Mouse (Mus musculus): ENCODE results near the gene Myo1b. TPM values are rescaled to one million over a fixed set of nuclear protein-coding genes. Genes with fewer than 3 reads are reported as not detected.

The Myo1b gene
- total RNA-seq, 2 experiments from 2014 or later: 10.1 to 10.4 TPM

DNA sequence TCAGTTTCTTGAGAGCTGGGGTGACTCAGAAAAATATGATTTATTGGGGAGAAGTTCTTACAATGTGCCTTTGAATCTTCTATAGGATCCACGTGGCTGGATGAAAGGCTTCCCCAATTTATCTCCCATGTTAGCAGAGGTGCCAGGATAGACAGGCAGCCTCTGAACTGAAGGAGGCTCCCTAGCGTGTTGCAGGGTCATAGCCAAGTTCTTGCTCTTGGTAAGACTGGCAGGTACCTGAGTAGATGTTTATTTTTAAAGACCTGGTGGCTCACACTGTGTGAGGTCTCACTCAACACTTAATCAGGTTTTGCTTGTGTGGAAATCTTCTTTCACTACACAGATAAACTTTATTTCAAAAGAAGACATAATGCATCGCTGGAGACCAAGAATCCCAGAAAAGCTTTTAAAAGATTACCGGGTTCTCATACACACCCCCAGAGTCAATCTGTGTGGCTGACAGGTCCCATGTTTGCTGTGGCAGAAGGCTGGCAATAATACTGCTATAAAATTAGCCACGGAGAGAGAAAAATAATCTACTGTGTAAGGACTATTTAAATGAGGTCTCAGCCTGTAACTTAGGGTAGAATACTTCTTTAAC lies 176.5 kb downstream of the Myo1b start:
- DNase-seq (ENCODE audit: low spot score in 2 of 2): peak in 1 of 2 experiments; percentile 49

DNA sequence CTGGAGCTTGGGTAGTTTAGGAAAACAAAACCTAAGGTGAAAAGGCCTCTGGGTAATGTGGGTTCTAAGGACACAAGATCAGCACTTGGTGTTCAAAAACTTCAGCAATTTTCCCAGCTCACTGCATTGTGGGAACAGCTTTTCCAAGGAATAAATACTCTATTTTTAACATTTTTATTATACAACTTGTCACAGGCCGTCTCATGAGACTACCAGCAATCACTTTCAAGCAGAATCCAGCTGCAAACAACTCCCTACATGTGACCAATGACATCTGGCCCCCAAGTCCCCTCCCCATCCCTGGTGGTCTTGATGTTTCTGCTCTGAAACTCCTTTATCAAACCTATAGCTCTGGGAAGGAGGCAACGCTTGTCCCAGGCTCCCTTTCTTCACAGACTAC lies 179.0 kb downstream of the Myo1b start:
- DNase-seq (ENCODE audit: low spot score in 2 of 2): no peak

DNA sequence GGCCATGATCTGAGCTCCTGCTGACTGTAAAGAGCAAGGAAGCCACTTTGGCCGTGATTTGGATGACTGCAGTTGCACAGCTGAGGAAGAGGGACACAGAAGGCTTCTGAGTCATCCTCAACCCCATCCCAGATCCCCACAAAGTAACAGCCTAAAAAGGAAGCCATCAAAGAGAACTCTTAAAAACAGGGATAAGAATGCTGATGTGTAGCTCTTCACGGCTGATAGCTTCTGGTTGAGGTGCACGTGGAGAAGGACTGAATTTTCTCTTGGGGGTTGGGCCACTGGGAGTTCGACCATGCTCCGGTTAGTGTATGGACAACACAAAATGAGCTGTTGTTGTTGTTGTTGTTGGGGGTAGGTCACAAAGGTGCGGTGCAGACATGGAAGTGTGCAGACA lies 181.2 kb downstream of the Myo1b start:
- no peak for DNase-seq (ENCODE audit: low spot score in 2 of 2)

DNA sequence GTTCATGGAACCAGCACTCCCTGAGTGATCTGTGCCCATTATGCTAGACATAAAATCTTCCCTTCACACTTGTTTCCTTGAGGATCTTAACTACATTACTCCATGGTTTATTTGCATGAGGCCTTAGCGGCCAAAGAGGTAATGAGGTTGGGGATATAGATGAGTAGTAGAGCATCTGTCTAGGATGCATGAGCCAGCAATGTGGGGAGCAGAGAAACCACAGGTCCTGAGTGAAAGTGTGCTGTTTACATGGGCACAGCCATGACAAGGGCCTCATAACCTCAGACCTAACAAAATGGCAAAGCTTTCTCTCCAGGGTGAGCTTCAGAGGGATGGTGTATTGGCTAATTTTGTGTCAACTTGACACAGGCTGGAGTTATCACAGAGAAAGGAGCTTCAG lies 186.5 kb downstream of the Myo1b start:
- no peak for DNase-seq (ENCODE audit: low spot score in 2 of 2)

DNA sequence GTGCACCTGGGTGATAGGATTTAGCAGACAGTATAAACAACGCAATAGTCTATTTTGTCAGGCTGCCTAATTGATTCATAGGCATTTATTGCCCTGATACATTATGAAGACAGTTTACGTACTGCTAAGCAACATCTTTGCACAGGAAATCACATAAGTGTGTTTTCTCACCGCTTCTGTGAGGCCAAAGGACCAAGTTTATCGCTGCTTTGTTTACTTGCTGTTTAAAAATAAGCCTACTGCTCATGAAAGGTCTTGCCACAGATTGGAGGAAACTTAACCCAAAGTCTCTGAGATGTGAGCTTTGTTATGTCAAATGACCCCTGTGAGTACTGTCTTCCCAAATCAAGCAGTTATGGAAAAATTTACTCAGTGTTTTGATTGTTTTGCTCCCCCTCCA lies 187.1 kb downstream of the Myo1b start:
- DNase-seq (ENCODE audit: low spot score in 2 of 2): no peak

DNA sequence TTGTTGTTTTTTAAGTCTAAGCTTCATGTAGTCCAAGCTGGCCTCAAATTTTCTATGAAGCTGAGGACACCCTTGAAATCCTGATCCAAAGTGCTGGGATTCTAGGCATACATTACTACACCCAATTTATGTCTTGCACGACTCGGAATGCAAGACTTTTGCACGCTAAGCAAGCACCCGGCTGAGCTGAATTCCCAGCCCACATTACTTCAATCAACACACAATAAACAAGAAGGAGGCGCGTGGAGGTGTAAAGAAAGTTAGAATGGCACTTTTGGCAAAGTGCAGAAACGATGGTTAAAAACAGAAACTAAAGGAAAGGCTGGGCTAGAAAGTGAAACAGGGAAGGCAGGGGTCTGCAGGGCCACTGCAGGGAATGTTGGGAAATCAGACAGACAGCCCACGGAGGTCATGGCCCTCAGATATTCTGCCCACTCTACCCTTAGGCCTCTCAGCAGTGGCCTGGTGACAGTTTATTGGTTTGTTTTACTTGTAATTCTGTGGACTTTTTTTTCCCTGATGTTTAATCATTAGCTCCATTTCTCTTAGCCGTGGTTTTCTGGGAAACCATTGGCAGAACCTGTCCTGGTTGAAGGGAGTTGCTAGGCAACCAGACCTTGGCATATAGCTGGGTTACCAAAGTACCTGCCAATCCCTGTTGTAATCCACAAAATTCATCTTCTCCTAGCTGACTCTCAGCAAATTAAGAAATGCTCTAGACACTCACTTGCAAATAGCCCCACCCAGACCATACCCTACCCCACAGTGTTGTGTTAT lies 195.8 kb downstream of the Myo1b start:
- peak in 1 of 2 experiments; percentile 42 for DNase-seq (ENCODE audit: low spot score in 2 of 2)

DNA sequence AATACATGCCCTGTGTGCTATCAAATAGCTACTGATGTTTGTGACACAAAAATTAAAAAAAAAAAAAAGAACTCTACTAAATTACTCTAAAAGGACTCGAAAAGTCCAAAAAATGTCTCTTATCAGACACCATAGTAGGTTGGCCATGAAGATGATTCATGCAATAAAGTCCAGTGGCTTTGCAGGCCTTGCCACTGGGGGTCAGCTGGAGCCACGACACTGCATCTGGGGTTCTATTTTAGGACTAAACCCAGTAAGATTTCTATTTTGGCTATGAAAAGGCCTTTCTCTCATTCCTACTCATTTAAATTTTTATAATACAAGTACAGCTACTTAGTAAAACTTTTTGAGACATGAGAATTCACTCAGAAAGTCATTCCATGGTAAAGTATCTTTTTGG lies 205.0 kb downstream of the Myo1b start:
- DNase-seq (ENCODE audit: low spot score in 2 of 2): no peak

DNA sequence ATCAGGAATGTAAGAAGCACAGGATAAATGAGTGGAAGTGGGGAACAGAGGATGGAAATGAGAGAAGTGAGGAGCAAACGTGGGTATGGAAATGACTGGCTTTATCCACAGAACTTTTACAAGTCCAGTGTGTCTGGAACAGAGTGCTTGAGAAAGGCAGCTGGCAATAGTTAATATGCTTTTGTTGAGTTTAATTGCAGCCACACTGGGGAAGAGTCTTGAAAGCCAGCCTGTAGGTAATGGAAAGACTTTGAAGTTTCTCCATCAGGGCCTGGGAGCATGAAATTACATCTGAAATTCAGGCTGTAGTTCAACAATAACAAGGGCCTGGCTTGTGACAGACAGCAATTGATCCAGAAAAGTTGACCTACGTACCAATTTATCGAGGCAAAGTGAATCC lies 209.8 kb downstream of the Myo1b start:
- no peak for DNase-seq (ENCODE audit: low spot score in 2 of 2)

DNA sequence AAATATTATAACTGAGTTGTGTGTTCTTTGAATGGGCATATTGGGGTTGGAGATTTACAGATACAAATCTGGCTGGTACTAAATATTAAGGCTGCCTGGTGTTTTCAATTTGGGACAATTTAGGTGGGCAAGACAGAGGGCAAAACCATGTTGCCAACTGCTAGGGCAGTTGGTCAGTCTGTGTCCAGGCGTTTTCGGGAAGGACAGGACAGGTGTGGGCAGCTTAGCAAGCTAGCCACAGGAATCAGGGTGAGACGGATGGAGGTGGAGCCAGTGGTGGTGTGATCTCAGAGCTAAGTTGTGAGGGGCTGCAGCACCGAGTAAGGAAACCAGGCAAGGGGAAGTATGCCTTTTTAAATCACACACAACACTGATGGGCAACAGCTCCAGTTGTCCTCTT lies 211.3 kb downstream of the Myo1b start:
- no peak for DNase-seq (ENCODE audit: low spot score in 2 of 2)

Other genes starting within 250 kb of the Myo1b start
- under 1 TPM; 0.46 to 0.97 TPM for gene Stat4, start 71.1 kb upstream of the Myo1b start, total RNA-seq (2021)
- gene Stat1, start 203.4 kb upstream of the Myo1b start, total RNA-seq (2021): 10 to 100 TPM; 22.0 to 23.5 TPM